Mouse (Mus musculus) spleen, adult 2 months (tissue): Measurements from ENCODE around the gene Nme7. TPM values are rescaled to one million over a fixed set of nuclear protein-coding genes. Genes with fewer than 3 reads are reported as not detected.

ENCODE experiments used
- DNase-seq, 2 experiments: peaks; one replicate each; pipeline versions ENCODE4 v3.0.0 to v3.0.0-alpha.2; 2012 to 2021; ENCODE audit warnings: low spot score in 2 of 2, low read depth in 1 of 2
- H3K27ac ChIP-seq: fragments of 200-500 bp; 2 replicates; pipeline ENCODE4 v1.5.1; 2012; ENCODE audit warnings: low read length, inconsistent platforms; ENCODE audit not compliant: insufficient read depth
- H3K27me3 ChIP-seq: fragments of 200-500 bp; 2 replicates; pipeline ENCODE4 v1.6.1; 2012; ENCODE audit warnings: mild to moderate bottlenecking, moderate library complexity, low read length, inconsistent platforms; ENCODE audit not compliant: control insufficient read depth, insufficient read depth
- H3K36me3 ChIP-seq: fragments of 200-500 bp; 2 replicates; pipeline ENCODE4 v1.6.1; 2012; ENCODE audit warnings: mild to moderate bottlenecking, low read length, inconsistent platforms; ENCODE audit not compliant: control insufficient read depth, insufficient read depth
- H3K4me1 ChIP-seq: fragments of 200-500 bp; 2 replicates; pipeline ENCODE4 v1.6.1; 2011; ENCODE audit warnings: inconsistent platforms; ENCODE audit not compliant: control insufficient read depth, insufficient read depth, insufficient read length
- H3K4me3 ChIP-seq: fragments of 200-500 bp; 2 replicates; pipeline ENCODE4 v1.5.1; 2011; ENCODE audit warnings: mild to moderate bottlenecking, inconsistent platforms; ENCODE audit not compliant: insufficient read depth, insufficient read length; ENCODE audit errors: extremely low read depth
- CTCF ChIP-seq: fragments of 200-500 bp; IDR thresholded peaks from 2 replicates; pipeline ENCODE4 v1.5.1; 2011; ENCODE audit warnings: mild to moderate bottlenecking, inconsistent platforms; ENCODE audit not compliant: insufficient read depth, insufficient read length, insufficient replicate concordance; ENCODE audit errors: extremely low read depth
- POLR2A ChIP-seq: fragments of 200-500 bp; IDR thresholded peaks from 2 replicates; pipeline ENCODE4 v1.6.1; 2011; ENCODE audit warnings: low read depth, low read length, inconsistent platforms
- WGBS: fragments of 180-500 bp; shearing (Covaris S2); methylation state at CpG from one replicate; pipeline ENCODE4 v1.1.7; 2018; 5-methylcytosine and 5-hydroxymethylcytosine counted together
- polyA plus RNA-seq: library from polyadenylated mRNA; depleted of rRNA; stranded (reverse); fragments of >200 nt; gene quantifications from 2 replicates; pipeline ENCODE4 v1.2.3, GENCODE M21; 2012

The Nme7 gene
- polyA plus RNA-seq, 1 experiment, result 3.8 TPM

- WGBS, result 35% methylated on average over 4 of the region's 4 CpGs
- no peak overlapping the region for H3K27ac ChIP-seq
- peaks cover 26% of the 10 kb centered on the region for H3K36me3 ChIP-seq
Measured at GRCm38 (mm10) chr1:164301949-164302348, 2.0 kb upstream of the Nme7 start.

DNA sequence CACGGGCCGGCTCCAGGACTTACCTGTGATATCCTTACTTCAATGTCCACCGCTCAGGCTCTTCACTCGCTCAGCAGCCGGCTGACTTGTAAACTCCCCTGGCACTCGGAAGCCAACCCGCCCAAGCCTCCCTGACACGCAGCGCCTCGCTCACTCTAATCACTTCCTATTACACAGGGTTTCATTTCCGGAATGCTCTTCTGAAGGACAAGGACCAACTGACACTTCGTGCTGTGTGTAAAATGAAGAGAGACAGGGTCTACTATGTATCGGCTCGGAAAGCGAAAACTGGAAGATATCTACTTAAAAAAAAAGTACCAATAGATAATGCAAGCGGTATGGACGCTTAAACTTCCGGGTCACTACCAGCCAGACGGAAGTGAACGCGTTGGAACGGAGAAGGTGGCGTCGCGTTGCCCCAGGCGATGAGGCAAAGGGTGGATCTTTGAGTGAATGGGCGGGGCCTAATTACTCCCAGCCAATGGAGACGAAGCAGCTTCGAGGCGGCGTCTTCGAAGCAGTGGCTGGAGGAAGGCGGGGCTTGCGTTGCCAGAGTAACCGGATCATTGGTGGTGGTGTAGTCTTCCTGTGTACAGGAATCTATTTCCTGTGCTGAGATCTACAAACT is 3.3 kb downstream of the Nme7 start, which contains the start of gene Blzf1:
Blzf1 (minus strand) TSS at position 366 of the 628 bp plus-strand sequence.
- under 1% methylated on average over 35 of the region's 35 CpGs for WGBS
- H3K36me3 ChIP-seq, result peaks cover 3% of the 10 kb centered on the region
- TF ChIP-seq CTCF (no peak), POLR2A (peak; percentile 31; the same call in 1 of the 2 replicates)
- H3K27ac ChIP-seq, result peak within 1 kb of the TSS; percentile 66
- no peaks in the 10 kb centered on the region for H3K4me1 ChIP-seq
- DNase-seq, result peak; percentile 95 to 97
- peak within 1 kb of the TSS; percentile 61 for H3K4me3 ChIP-seq
- H3K27me3 ChIP-seq, result no peaks in the 10 kb centered on the region

More at GRCm38 (mm10) chr1:164301949-164302348, 2.0 kb upstream of the Nme7 start:
- H3K4me1 ChIP-seq, result no peaks in the 10 kb centered on the region
- no peaks in the 10 kb centered on the region for H3K27me3 ChIP-seq
- no peak overlapping the region for H3K4me3 ChIP-seq
- TF ChIP-seq CTCF, result no peak
- no peak for TF ChIP-seq POLR2A
- DNase-seq, result no peak

DNA sequence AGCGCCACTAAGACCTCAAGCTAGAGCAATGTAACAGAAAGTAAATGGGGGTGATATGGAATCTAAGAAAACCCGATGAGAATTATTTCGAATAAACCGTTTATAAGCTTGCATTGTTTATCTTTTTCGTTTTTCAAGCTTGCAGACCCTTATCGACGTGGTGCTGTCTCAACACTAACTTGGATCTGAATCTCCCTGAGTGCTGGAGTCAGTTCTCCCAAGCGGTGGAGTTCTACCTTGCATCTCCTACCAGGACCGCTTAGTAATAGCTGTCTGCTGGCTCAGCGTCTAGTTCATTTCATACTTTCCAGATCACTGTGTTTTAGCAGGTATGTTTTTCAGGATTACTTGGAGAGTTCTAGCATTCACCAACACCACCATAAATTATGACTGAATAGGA is 4.0 kb downstream of the Nme7 start:
- Histone ChIP-seq H3K27me3 (no peaks in the 10 kb centered on the region), H3K36me3 (no peaks in the 10 kb centered on the region), H3K4me1 (no peaks in the 10 kb centered on the region), H3K4me3 (peak overlapping the region; percentile 61), H3K27ac (no peak overlapping the region)
- TF ChIP-seq CTCF (no peak), POLR2A (no peak)
- DNase-seq, result no peak
- 14% methylated on average over 10 of the region's 10 CpGs for WGBS

DNA sequence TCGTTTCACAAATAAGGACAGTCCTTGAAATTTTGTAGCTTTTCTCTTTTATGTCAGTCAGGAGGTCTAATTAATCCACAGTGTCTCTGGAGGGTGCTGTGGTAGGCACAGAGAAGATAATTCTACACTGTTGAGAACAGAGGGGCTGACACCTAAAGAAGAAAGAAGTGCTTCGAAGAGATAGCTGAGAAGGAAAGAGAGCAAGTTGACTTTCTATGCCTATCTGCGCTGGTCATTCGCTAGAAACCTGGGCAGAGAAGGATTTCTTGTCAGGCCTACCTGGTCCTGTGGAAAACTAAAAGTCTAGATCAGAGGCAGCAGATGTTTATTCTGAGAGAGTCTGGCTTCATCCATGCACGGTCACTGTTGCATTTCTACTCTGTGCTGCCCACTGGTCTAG is 10.2 kb downstream of the Nme7 start:
- 89% methylated on average over 5 of the region's 5 CpGs for WGBS
- no peaks in the 10 kb centered on the region for H3K36me3 ChIP-seq
- H3K4me1 ChIP-seq, result no peaks in the 10 kb centered on the region
- H3K27ac ChIP-seq, result no peak overlapping the region
- TF ChIP-seq CTCF (no peak), POLR2A (no peak)
- H3K4me3 ChIP-seq, result no peak overlapping the region
- DNase-seq, result no peak
- no peaks in the 10 kb centered on the region for H3K27me3 ChIP-seq

DNA sequence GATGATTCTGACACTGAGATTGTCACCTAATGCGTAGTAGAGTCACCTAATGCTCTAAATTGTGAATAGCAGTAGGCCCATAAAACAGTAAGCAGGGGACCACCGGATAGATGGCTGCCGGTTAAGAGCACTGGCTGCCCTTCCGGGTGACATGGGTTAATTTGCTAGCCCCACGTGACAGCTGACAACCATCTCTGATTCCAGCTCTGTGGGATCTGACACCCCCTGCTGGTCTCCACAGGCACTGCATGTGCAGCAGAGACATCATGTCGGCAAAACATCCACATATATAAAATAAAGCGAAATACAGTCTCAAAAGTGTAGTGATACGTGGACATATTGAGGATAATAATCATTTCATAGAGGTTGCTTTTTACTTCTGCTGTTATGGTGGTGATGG is 11.3 kb downstream of the Nme7 start:
- no peaks in the 10 kb centered on the region for H3K4me1 ChIP-seq

GRCm38 (mm10) chr1:164316697-164317096 is 12.8 kb downstream of the Nme7 start:
- DNase-seq, result peak; percentile 31 to 60
- 30% methylated on average over 3 of the region's 3 CpGs for WGBS
- Histone ChIP-seq H3K27ac (no peak overlapping the region), H3K4me1 (no peaks in the 10 kb centered on the region), H3K27me3 (no peaks in the 10 kb centered on the region), H3K4me3 (no peak overlapping the region), H3K36me3 (no peaks in the 10 kb centered on the region)
- TF ChIP-seq CTCF, result peak; percentile 80; the same call in 1 of the 2 replicates
- no peak for TF ChIP-seq POLR2A

More for the DNA sequence above, 11.3 kb downstream of the Nme7 start:
- 84% methylated on average over 8 of the region's 8 CpGs for WGBS
- Histone ChIP-seq H3K36me3 (no peaks in the 10 kb centered on the region), H3K27ac (no peak overlapping the region), H3K27me3 (no peaks in the 10 kb centered on the region), H3K4me3 (no peak overlapping the region)
- peak in 1 of 2 experiments; percentile 22 for DNase-seq
- TF ChIP-seq CTCF, result peak; percentile 41; the same call in 1 of the 2 replicates
- TF ChIP-seq POLR2A, result no peak

GRCm38 (mm10) chr1:164317261-164317660 is 13.3 kb downstream of the Nme7 start:
- no peak for DNase-seq
- Histone ChIP-seq H3K27ac (no peak overlapping the region), H3K36me3 (no peaks in the 10 kb centered on the region), H3K4me1 (no peaks in the 10 kb centered on the region), H3K27me3 (no peaks in the 10 kb centered on the region), H3K4me3 (no peak overlapping the region)
- TF ChIP-seq POLR2A (no peak), CTCF (no peak)
- 89% methylated on average over 9 of the region's 9 CpGs for WGBS
